Mouse (Mus musculus): ENCODE results near the gene Slc44a3.

- no peak for TF ChIP-seq EP300 (IDR thresholded peaks at IDR 0.05; ENCODE audit: low read depth)
- no peak for TF ChIP-seq CTCF (IDR thresholded peaks at IDR 0.05; ENCODE audit: low read depth)
Observed at GRCm38 (mm10) chr3:121469185-121469975, 62.8 kb downstream of the Slc44a3 start.

Measured in liver, postnatal 0 days (tissue).